12 mouse cellular contexts compared by ENCODE assay signal in the genomic region with DNA sequence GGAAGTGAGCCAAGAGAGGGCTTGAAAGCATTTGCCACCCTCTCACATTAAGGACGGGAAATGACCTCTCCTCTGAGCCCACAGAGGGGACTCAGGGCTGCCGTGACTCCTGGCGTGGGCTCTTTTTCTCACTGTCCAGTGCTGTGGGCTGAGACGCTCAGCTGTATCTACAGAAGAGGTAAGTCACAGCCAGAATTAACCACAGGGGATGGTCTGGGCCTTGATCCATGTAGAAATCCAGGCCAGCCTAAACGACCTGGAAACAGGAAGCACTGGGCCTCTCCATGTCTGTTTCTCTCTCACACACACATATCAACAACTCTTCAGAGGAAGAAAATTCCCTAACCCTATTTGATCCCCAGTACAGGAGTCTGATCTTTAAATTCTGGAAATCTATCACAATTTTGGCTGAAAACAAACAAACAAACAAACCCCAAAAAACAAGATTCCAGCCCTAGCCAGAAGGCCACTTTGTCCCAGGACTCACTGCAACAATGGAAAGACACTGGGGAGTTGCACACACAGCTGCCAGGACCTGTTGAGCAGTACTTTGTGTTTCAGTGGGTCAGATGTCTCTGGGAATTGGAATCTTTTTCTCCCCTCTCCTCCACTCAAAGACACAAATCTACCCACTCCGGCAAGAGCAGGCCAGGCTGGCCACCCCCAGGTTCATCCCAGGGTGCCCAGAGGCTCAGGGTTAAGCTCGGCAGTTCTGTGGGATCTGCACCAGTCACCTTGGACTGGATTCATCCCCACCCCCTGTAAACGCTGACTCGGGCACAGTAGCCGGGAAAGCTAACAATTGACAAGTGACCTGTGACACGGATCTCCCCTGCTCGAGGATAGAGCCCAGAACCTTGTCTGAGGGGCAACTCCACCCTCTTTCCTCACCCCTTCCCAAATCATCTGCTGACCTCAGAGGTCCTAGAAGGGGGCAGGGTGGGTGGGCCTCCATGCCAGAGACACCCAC.
DNase-seq lines count a peak whose midpoint lies in the region; ATAC-seq and TF ChIP-seq lines count a peak whose summit lies in the region.
"Had no signal": no experiment of that assay in that cellular context is flagged by ENCODE, and none has a peak within 500 bp of the region (broad histone marks: within the 10 kb centered on the region; RNA-seq: fewer than 3 reads in every experiment).

No protein-coding gene starts in this region.

- H3K27ac ChIP-seq in forebrain, embryonic 12.5 days = no peak overlapping the region
- H3K27ac ChIP-seq in forebrain, embryonic 16.5 days (ENCODE audit: low read length) = no peak overlapping the region
- peak overlapping the region; percentile 39 for H3K27ac ChIP-seq in layer of hippocampus, adult 2 months
- 0 out of 2 replicates have a peak overlapping the region, but pooled peaks have one; percentile 3 for H3K27ac ChIP-seq in embryonic facial prominence, embryonic 12.5 days
- peak overlapping the region; percentile 64 for H3K27ac ChIP-seq in heart, embryonic 16.5 days (ENCODE audit: low read length)
- H3K27ac ChIP-seq in thymus, adult 2 months (ENCODE audit: control insufficient read depth, insufficient read depth, low read length) = no peak overlapping the region
- H3K27ac ChIP-seq: stomach, embryonic 15.5 days had no signal

- no peaks in the 10 kb centered on the region for H3K27me3 ChIP-seq in forebrain, embryonic 12.5 days
- no peaks in the 10 kb centered on the region for H3K27me3 ChIP-seq in forebrain, embryonic 16.5 days (replicated peaks; ENCODE audit: control insufficient read depth, insufficient read depth, low read length)
- H3K27me3 ChIP-seq in embryonic facial prominence, embryonic 12.5 days = no peaks in the 10 kb centered on the region
- H3K27me3 ChIP-seq in heart, embryonic 16.5 days (ENCODE audit: control insufficient read depth, insufficient read depth, low read length) = no peaks in the 10 kb centered on the region
- H3K27me3 ChIP-seq in thymus, adult 2 months (ENCODE audit: control insufficient read depth, insufficient read depth, low read length) = no peaks in the 10 kb centered on the region
- H3K27me3 ChIP-seq: stomach, embryonic 15.5 days had no signal

- TF ChIP-seq POLR2A in thymus, adult 2 months (IDR thresholded peaks at IDR 0.05; ENCODE audit: control insufficient read depth, extremely low read depth, insufficient read depth, low read length, poor library complexity) = no peak

- H3K4me1 ChIP-seq in forebrain, embryonic 12.5 days = peaks cover 34% of the 10 kb centered on the region
- H3K4me1 ChIP-seq in forebrain, embryonic 16.5 days (replicated peaks; ENCODE audit: control insufficient read depth, insufficient read depth, low read length) = peaks cover 26% of the 10 kb centered on the region
- H3K4me1 ChIP-seq in embryonic facial prominence, embryonic 12.5 days = 0 out of 2 replicates have a peak, but pooled peaks cover 16% of the 10 kb centered on the region
- H3K4me1 ChIP-seq in heart, embryonic 16.5 days (ENCODE audit: control insufficient read depth, insufficient read depth, low read length) = peaks cover 41% of the 10 kb centered on the region
- H3K4me1 ChIP-seq in thymus, adult 2 months (replicated peaks; ENCODE audit: control insufficient read depth, insufficient read depth, low read length) = no peaks in the 10 kb centered on the region

- 0 out of 2 replicates have a peak overlapping the region, but pooled peaks have one; percentile 9 for H3K9ac ChIP-seq in forebrain, embryonic 12.5 days
- no peak overlapping the region for H3K9ac ChIP-seq in forebrain, embryonic 16.5 days (replicated peaks; ENCODE audit: low read depth, low read length)
- H3K9ac ChIP-seq in embryonic facial prominence, embryonic 12.5 days = no peak overlapping the region
- H3K9ac ChIP-seq in heart, embryonic 16.5 days (ENCODE audit: low read length) = peak overlapping the region; percentile 56
- H3K9ac ChIP-seq: stomach, embryonic 15.5 days had no signal

- DNase-seq in layer of hippocampus, adult 2 months (ENCODE audit: low spot score in 2 of 2) = no peak
- no peak for DNase-seq in layer of hippocampus, postnatal 14 days (ENCODE audit: low spot score in 2 of 2)
- no peak for DNase-seq in thymus, adult 2 months
- no peak for DNase-seq in right cerebral cortex, adult 2 months (ENCODE audit: low spot score in 2 of 2)
- DNase-seq: kidney, postnatal 4 days; left cerebral cortex, postnatal 4 days; lung, postnatal 4 days had no signal

- 52% methylated on average over 12 of the region's 12 CpGs for WGBS in forebrain, embryonic 12.5 days
- WGBS in forebrain, embryonic 16.5 days = 52% methylated on average over 12 of the region's 12 CpGs
- whole genome bisulfite sequencing in embryonic facial prominence, embryonic 12.5 days = 40% methylated on average over 12 of the region's 12 CpGs
- WGBS in heart, embryonic 16.5 days = 41% methylated on average over 12 of the region's 12 CpGs
- 87% methylated on average over 12 of the region's 12 CpGs for WGBS in thymus, adult 2 months

- no peak for ATAC-seq in forebrain, embryonic 12.5 days (ENCODE audit: low FRiP score)
- no peak for ATAC-seq in forebrain, embryonic 16.5 days
- no peak for ATAC-seq in embryonic facial prominence, embryonic 12.5 days (ENCODE audit: insufficient number of reproducible peaks, insufficient read depth, low FRiP score, low TSS enrichment)
- ATAC-seq in heart, embryonic 16.5 days (replicated peaks; ENCODE audit: extremely low read depth, insufficient read depth, low FRiP score) = no peak

- H3K36me3 ChIP-seq in forebrain, embryonic 12.5 days (replicated peaks) = no peaks in the 10 kb centered on the region
- H3K36me3 ChIP-seq in forebrain, embryonic 16.5 days (ENCODE audit: control insufficient read depth, insufficient read depth) = no peaks in the 10 kb centered on the region
- H3K36me3 ChIP-seq in embryonic facial prominence, embryonic 12.5 days = no peaks in the 10 kb centered on the region
- no peaks in the 10 kb centered on the region for H3K36me3 ChIP-seq in heart, embryonic 16.5 days (ENCODE audit: control insufficient read depth, insufficient read depth)
- H3K36me3 ChIP-seq in thymus, adult 2 months (ENCODE audit: control insufficient read depth, insufficient read depth, low read length) = no peaks in the 10 kb centered on the region
- H3K36me3 ChIP-seq: stomach, embryonic 15.5 days had no signal

- no peak overlapping the region for H3K4me3 ChIP-seq in forebrain, embryonic 12.5 days (replicated peaks)
- H3K4me3 ChIP-seq in forebrain, embryonic 16.5 days (replicated peaks; ENCODE audit: low read length) = no peak overlapping the region
- H3K4me3 ChIP-seq in layer of hippocampus, adult 2 months = no peak overlapping the region
- no peak overlapping the region for H3K4me3 ChIP-seq in embryonic facial prominence, embryonic 12.5 days
- no peak overlapping the region for H3K4me3 ChIP-seq in heart, embryonic 16.5 days (ENCODE audit: low read length)
- H3K4me3 ChIP-seq in thymus, adult 2 months (ENCODE audit: control insufficient read depth, insufficient read depth, low read length) = no peak overlapping the region
- H3K4me3 ChIP-seq: stomach, embryonic 15.5 days had no signal

- H3K4me2 ChIP-seq in forebrain, embryonic 12.5 days = no peak overlapping the region
- no peak overlapping the region for H3K4me2 ChIP-seq in forebrain, embryonic 16.5 days (ENCODE audit: low read length)
- no peak overlapping the region for H3K4me2 ChIP-seq in embryonic facial prominence, embryonic 12.5 days (replicated peaks)
- H3K4me2 ChIP-seq in heart, embryonic 16.5 days (ENCODE audit: low read depth, low read length) = no peak overlapping the region
- H3K4me2 ChIP-seq: stomach, embryonic 15.5 days had no signal

- TF ChIP-seq CTCF in layer of hippocampus, adult 2 months (conservative IDR thresholded peaks at IDR 0.05) = no peak
- no peak for TF ChIP-seq CTCF in thymus, adult 2 months (IDR thresholded peaks at IDR 0.05; ENCODE audit: borderline replicate concordance, control insufficient read depth, extremely low read depth, insufficient read depth, low read length, poor library complexity)

- no peaks in the 10 kb centered on the region for H3K9me3 ChIP-seq in forebrain, embryonic 12.5 days
- H3K9me3 ChIP-seq in forebrain, embryonic 16.5 days (ENCODE audit: control insufficient read depth, low read length) = no peaks in the 10 kb centered on the region
- no peaks in the 10 kb centered on the region for H3K9me3 ChIP-seq in embryonic facial prominence, embryonic 12.5 days
- H3K9me3 ChIP-seq in heart, embryonic 16.5 days (replicated peaks; ENCODE audit: control insufficient read depth, low read length) = no peaks in the 10 kb centered on the region
- H3K9me3 ChIP-seq: stomach, embryonic 15.5 days had no signal

Comparison
In these comparisons a context has a peak if more than half of its experiments do, and no peak if none do; other contexts are left out.
1. H3K9ac ChIP-seq: peak in forebrain, embryonic 12.5 days (single experiment) and heart, embryonic 16.5 days (single experiment); none in forebrain, embryonic 16.5 days (single experiment) and embryonic facial prominence, embryonic 12.5 days (single experiment).
2. H3K27ac ChIP-seq: peak in layer of hippocampus, adult 2 months (single experiment), embryonic facial prominence, embryonic 12.5 days (single experiment) and heart, embryonic 16.5 days (single experiment); none in forebrain, embryonic 12.5 days (single experiment), forebrain, embryonic 16.5 days (single experiment) and thymus, adult 2 months (single experiment).